Mouse (Mus musculus): ENCODE results near the gene Sirt3. TPM values are rescaled to one million over a fixed set of nuclear protein-coding genes. Genes with fewer than 3 reads are reported as not detected.

Gene Sirt3
- 24.7 and 25.3 TPM in 2 replicates for polyA plus RNA-seq (2014; fragmentation: Nextera tagmentation; extraction: Ambion mirVana)

DNA sequence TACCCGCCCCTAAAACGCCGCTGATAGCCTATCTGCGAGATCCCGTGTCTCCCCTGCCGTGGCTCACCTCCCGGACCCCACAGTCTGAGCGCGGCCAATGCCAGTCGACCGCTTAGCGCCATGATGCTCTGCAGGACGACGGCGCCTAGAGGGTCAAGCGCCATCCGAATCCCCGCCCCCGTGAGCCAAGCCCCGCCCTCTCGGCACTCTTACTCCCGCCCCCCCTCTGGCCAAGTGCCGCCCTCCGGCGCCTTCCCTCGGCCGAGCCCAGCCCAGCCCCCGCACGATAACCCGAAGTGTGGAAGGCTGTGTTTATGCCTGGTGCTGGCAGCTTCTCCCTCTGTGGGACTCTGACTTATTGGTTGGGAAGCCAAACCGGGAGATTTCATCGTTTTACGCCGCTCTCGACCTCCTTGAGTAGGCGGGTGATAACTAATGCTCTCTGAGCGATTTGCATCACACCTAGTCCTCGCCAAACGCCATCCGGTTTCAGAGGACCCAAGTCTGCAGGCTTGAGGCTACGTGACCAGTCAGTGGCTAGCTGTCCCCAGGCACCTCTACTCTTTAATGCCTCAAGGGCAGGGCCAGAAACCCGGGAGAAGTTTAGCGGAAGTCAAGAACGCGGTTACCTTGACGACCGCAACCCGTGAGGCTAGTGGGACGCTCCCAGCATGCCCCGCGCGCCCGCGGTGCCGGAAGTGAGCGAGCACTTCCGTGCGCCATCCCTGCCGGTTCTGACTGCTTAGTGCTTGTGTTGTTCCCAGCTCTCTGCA lies at the start of gene Sirt3, which contains the start of gene Psmd13:
Gene Sirt3 (minus strand): TSS at position 614 of the 773 bp plus-strand sequence.
Gene Psmd13 (plus strand): TSS at position 273 of the 773 bp plus-strand sequence.
- Histone ChIP-seq H3K36me3 (ENCODE audit: control insufficient read depth, insufficient read depth, low read length) (peaks cover 30% of the 10 kb centered on the region), H3K9me3 (ENCODE audit: control insufficient read depth, low read length) (no peaks in the 10 kb centered on the region), H3K27me3 (replicated peaks; ENCODE audit: control insufficient read depth, insufficient read depth, low read length) (no peaks in the 10 kb centered on the region), H3K4me1 (replicated peaks; ENCODE audit: control insufficient read depth, insufficient read depth, low read length) (peaks cover 14% of the 10 kb centered on the region), H3K4me3 (ENCODE audit: low read depth, low read length) (peak within 1 kb of the TSS; percentile 95), H3K27ac (ENCODE audit: low read depth) (peak within 1 kb of the TSS; percentile 87), H3K4me2 (ENCODE audit: low read length) (peak within 1 kb of the TSS; percentile 74), H3K9ac (ENCODE audit: low read length) (peak within 1 kb of the TSS; percentile 67)
- DNase-seq (ENCODE audit: low spot score): peak; percentile 97
- peak; percentile 95 for ATAC-seq (replicated peaks; ENCODE audit: low FRiP score, low TSS enrichment, low read depth)
- WGBS: under 1% methylated on average over 58 of the region's 59 CpGs

GRCm38 (mm10) chr7:140927181-140927580 lies 45.1 kb upstream of the Sirt3 start:
- Histone ChIP-seq H3K36me3 (ENCODE audit: control insufficient read depth, insufficient read depth, low read length) (no peaks in the 10 kb centered on the region), H3K4me3 (ENCODE audit: low read depth, low read length) (no peak overlapping the region), H3K9me3 (ENCODE audit: control insufficient read depth, low read length) (no peaks in the 10 kb centered on the region), H3K9ac (ENCODE audit: low read length) (no peak overlapping the region), H3K27me3 (replicated peaks; ENCODE audit: control insufficient read depth, insufficient read depth, low read length) (peaks cover 22% of the 10 kb centered on the region), H3K4me1 (replicated peaks; ENCODE audit: control insufficient read depth, insufficient read depth, low read length) (peaks cover 2% of the 10 kb centered on the region; the same call in 1 of the 2 replicates), H3K4me2 (ENCODE audit: low read length) (no peak overlapping the region), H3K27ac (ENCODE audit: low read depth) (no peak overlapping the region)
- DNase-seq (ENCODE audit: low spot score) (no peak), ATAC-seq (replicated peaks; ENCODE audit: low FRiP score, low TSS enrichment, low read depth) (no peak)
- WGBS: 88% methylated on average over 6 of the region's 6 CpGs

DNA sequence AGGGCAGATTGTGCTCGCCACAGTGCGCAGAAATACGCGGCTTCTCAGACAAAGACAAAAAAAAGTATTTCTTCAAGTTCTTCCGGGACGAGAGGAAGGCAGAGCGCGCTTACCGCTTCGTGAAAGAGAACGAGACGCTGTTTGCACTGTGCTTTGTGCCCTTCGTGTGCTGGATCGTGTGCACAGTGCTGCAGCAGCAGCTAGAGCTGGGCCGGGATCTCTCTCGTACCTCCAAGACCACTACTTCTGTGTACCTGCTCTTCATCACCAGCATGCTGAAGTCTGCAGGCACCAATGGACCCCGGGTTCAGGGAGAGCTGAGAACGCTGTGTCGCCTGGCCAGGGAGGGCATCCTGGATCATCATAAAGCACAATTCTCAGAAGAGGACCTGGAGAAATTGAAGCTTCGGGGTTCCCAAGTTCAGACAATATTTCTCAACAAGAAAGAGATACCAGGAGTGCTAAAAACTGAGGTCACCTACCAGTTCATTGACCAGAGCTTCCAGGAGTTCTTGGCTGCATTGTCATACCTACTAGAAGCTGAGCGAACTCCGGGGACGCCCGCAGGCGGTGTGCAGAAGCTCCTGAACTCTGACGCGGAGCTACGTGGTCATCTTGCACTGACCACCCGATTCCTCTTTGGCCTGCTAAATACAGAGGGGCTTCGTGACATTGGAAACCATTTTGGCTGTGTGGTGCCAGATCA lies 41.1 kb upstream of the Sirt3 start:
- ATAC-seq (replicated peaks; ENCODE audit: low FRiP score, low TSS enrichment, low read depth) (peak; percentile 31; the same call in 1 of the 2 replicates), DNase-seq (ENCODE audit: low spot score) (no peak)
- Histone ChIP-seq H3K4me3 (ENCODE audit: low read depth, low read length) (peak overlapping the region; percentile 31), H3K9ac (ENCODE audit: low read length) (peak overlapping the region; percentile 3; the same call in 1 of the 2 replicates), H3K27ac (ENCODE audit: low read depth) (no peak overlapping the region), H3K27me3 (replicated peaks; ENCODE audit: control insufficient read depth, insufficient read depth, low read length) (peaks cover 51% of the 10 kb centered on the region), H3K9me3 (ENCODE audit: control insufficient read depth, low read length) (no peaks in the 10 kb centered on the region), H3K4me1 (replicated peaks; ENCODE audit: control insufficient read depth, insufficient read depth, low read length) (peaks cover 3% of the 10 kb centered on the region), H3K4me2 (ENCODE audit: low read length) (peak overlapping the region; percentile 59), H3K36me3 (ENCODE audit: control insufficient read depth, insufficient read depth, low read length) (no peaks in the 10 kb centered on the region)
- 24% methylated on average over 30 of the region's 30 CpGs for WGBS

GRCm38 (mm10) chr7:140922398-140923069 lies 40.4 kb upstream of the Sirt3 start:
- DNase-seq (ENCODE audit: low spot score): peak; percentile 79
- ATAC-seq (replicated peaks; ENCODE audit: low FRiP score, low TSS enrichment, low read depth): peak; percentile 44; the same call in 1 of the 2 replicates

DNA sequence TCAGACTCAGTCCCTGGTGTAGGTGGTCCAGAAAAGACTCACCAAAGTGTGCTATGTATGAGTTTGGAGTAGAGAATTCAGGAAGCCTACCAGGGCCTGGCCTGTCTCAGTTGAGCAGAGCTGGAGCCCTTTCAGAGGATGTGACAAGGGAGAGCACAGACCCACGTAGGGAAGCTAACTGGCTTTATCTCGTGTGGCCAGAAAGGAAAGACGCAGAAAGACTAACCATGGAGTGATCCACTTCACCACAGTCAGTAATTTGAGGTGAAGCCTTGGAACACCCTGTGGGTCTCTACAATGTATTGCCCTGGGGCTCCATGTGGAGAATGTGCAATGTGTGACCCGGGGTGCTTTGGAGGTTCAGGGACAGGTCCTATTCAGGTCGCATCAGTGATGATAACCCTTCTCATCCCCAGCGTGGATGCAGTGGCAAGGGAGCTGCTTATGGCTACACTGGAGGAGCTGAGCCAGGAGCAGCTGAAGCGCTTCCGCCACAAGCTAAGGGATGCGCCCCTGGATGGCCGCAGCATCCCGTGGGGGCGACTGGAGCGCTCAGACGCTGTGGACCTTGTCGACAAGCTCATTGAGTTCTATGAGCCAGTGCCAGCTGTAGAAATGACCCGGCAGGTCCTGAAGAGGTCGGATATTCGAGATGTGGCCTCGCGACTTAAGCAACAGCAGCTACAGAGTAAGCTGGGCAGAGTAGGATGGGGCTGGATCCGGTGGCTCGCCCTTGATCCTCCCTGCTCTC lies 39.3 kb upstream of the Sirt3 start:
- WGBS: 35% methylated on average over 22 of the region's 22 CpGs
- DNase-seq (ENCODE audit: low spot score) (no peak), ATAC-seq (replicated peaks; ENCODE audit: low FRiP score, low TSS enrichment, low read depth) (no peak)
- Histone ChIP-seq H3K9ac (ENCODE audit: low read length) (no peak overlapping the region), H3K4me2 (ENCODE audit: low read length) (peak overlapping the region; percentile 59; the same call in 1 of the 2 replicates), H3K27ac (ENCODE audit: low read depth) (no peak overlapping the region), H3K4me3 (ENCODE audit: low read depth, low read length) (peak overlapping the region; percentile 31; the same call in 1 of the 2 replicates), H3K4me1 (replicated peaks; ENCODE audit: control insufficient read depth, insufficient read depth, low read length) (peaks cover 3% of the 10 kb centered on the region), H3K27me3 (replicated peaks; ENCODE audit: control insufficient read depth, insufficient read depth, low read length) (peaks cover 51% of the 10 kb centered on the region), H3K36me3 (ENCODE audit: control insufficient read depth, insufficient read depth, low read length) (no peaks in the 10 kb centered on the region), H3K9me3 (ENCODE audit: control insufficient read depth, low read length) (no peaks in the 10 kb centered on the region)

More at GRCm38 (mm10) chr7:140922398-140923069, 40.4 kb upstream of the Sirt3 start:
- no peaks in the 10 kb centered on the region for H3K9me3 ChIP-seq (ENCODE audit: control insufficient read depth, low read length)
- peak overlapping the region; percentile 59 for H3K4me2 ChIP-seq (ENCODE audit: low read length)
- 1% methylated on average over 49 of the region's 49 CpGs for WGBS
- peaks cover 3% of the 10 kb centered on the region for H3K4me1 ChIP-seq (replicated peaks; ENCODE audit: control insufficient read depth, insufficient read depth, low read length)
- H3K36me3 ChIP-seq (ENCODE audit: control insufficient read depth, insufficient read depth, low read length): no peaks in the 10 kb centered on the region
- peak overlapping the region; percentile 3; the same call in 1 of the 2 replicates for H3K9ac ChIP-seq (ENCODE audit: low read length)
- H3K27me3 ChIP-seq (replicated peaks; ENCODE audit: control insufficient read depth, insufficient read depth, low read length): peaks cover 51% of the 10 kb centered on the region
- H3K27ac ChIP-seq (ENCODE audit: low read depth): no peak overlapping the region
- H3K4me3 ChIP-seq (ENCODE audit: low read depth, low read length): peak overlapping the region; percentile 31

DNA sequence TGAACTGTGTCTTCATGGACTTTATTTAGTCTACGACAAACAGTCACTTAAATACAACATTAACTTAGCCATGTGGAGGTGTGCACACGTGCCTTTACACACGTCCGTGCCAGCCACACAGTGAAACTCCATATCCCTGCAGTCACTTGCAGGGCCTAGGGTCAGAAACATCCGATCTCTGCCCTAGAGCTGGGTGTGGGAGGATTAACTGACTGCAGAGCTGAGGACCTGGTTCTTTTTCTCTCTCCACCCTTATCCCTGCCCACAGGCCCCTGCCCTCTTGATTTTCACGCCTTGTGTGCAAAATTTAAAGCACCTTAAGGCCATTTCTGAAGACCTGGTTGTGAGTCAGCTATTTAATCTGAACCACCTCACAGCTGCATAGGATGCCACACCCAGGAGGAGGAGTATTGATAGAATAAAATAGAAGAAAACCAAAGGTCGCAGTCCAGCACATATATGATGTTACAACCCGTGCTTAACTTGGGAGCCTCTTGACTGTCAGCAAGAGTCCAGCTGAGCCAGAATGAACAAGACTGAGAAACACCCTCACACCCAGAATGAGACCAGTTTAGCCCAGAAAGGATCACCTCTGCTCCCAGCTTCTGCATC lies 38.4 kb upstream of the Sirt3 start, which contains the start of gene Nlrp6:
Gene Nlrp6 (plus strand): TSS at position 485 of the 612 bp plus-strand sequence.
- no peak within 1 kb of the TSS for H3K4me3 ChIP-seq (ENCODE audit: low read depth, low read length)
- no peak within 1 kb of the TSS for H3K27ac ChIP-seq (ENCODE audit: low read depth)
- no peak for ATAC-seq (replicated peaks; ENCODE audit: low FRiP score, low TSS enrichment, low read depth)
- peaks cover 3% of the 10 kb centered on the region for H3K4me1 ChIP-seq (replicated peaks; ENCODE audit: control insufficient read depth, insufficient read depth, low read length)
- no peak within 1 kb of the TSS for H3K9ac ChIP-seq (ENCODE audit: low read length)
- H3K4me2 ChIP-seq (ENCODE audit: low read length): peak within 1 kb of the TSS; percentile 59; the same call in 1 of the 2 replicates
- DNase-seq (ENCODE audit: low spot score): no peak
- H3K36me3 ChIP-seq (ENCODE audit: control insufficient read depth, insufficient read depth, low read length): no peaks in the 10 kb centered on the region
- WGBS: 64% methylated on average over 8 of the region's 8 CpGs
- H3K27me3 ChIP-seq (replicated peaks; ENCODE audit: control insufficient read depth, insufficient read depth, low read length): peaks cover 51% of the 10 kb centered on the region
- H3K9me3 ChIP-seq (ENCODE audit: control insufficient read depth, low read length): no peaks in the 10 kb centered on the region

- DNase-seq (ENCODE audit: low spot score): no peak
- no peak for ATAC-seq (replicated peaks; ENCODE audit: low FRiP score, low TSS enrichment, low read depth)
- Histone ChIP-seq H3K4me3 (ENCODE audit: low read depth, low read length) (no peak overlapping the region), H3K4me2 (ENCODE audit: low read length) (no peak overlapping the region), H3K27me3 (replicated peaks; ENCODE audit: control insufficient read depth, insufficient read depth, low read length) (peaks cover 51% of the 10 kb centered on the region), H3K4me1 (replicated peaks; ENCODE audit: control insufficient read depth, insufficient read depth, low read length) (peaks cover 3% of the 10 kb centered on the region), H3K27ac (ENCODE audit: low read depth) (no peak overlapping the region), H3K36me3 (ENCODE audit: control insufficient read depth, insufficient read depth, low read length) (no peaks in the 10 kb centered on the region), H3K9ac (ENCODE audit: low read length) (no peak overlapping the region), H3K9me3 (ENCODE audit: control insufficient read depth, low read length) (no peaks in the 10 kb centered on the region)
- WGBS: 69% methylated on average over 4 of the region's 4 CpGs
Measured at GRCm38 (mm10) chr7:140919911-140920310, 37.8 kb upstream of the Sirt3 start.
